Mouse (Mus musculus) left cerebral cortex, postnatal 25 days (tissue): ENCODE data around the gene Krtap9-5. TPM values are rescaled to one million over a fixed set of nuclear protein-coding genes. Genes with fewer than 3 reads are reported as not detected.

ENCODE experiments used
- total RNA-seq, 2 experiments: library from RNA; stranded (reverse); gene quantifications; 2 replicates each; pipeline ENCODE4 v1.2.3; 2021

Gene Krtap9-5
- total RNA-seq, 2 experiments from 2014 or later = not detected

Other genes with a start within 250 kb of the Krtap9-5 start
- not detected for gene Gm14180, start 214.2 kb upstream of the Krtap9-5 start, total RNA-seq
- not detected for gene Gm11595, start 175.6 kb upstream of the Krtap9-5 start, total RNA-seq
- gene Krtap4-8, start 167.8 kb upstream of the Krtap9-5 start, total RNA-seq = not detected
- gene Krtap4-9, start 163.3 kb upstream of the Krtap9-5 start, total RNA-seq = not detected
- gene Gm11596, start 155.0 kb upstream of the Krtap9-5 start, total RNA-seq = not detected
- gene Gm11569, start 149.5 kb upstream of the Krtap9-5 start, total RNA-seq = not detected
- gene Gm11554, start 144.0 kb upstream of the Krtap9-5 start, total RNA-seq = not detected
- gene Krtap4-13, start 138.6 kb upstream of the Krtap9-5 start, total RNA-seq = not detected
- not detected for gene Gm11564, start 132.8 kb upstream of the Krtap9-5 start, total RNA-seq
- gene 2300003K06Rik, start 110.4 kb upstream of the Krtap9-5 start, total RNA-seq = not detected
- gene Krtap4-16, start 96.9 kb upstream of the Krtap9-5 start, total RNA-seq = not detected
- gene Gm11568, start 90.6 kb upstream of the Krtap9-5 start, total RNA-seq = not detected
- gene Gm11559, start 84.0 kb upstream of the Krtap9-5 start, total RNA-seq = not detected
- not detected for gene Krtap9-1, start 75.1 kb upstream of the Krtap9-5 start, total RNA-seq
- not detected for gene Gm11567, start 69.3 kb upstream of the Krtap9-5 start, total RNA-seq
- gene Krtap31-1, start 40.6 kb upstream of the Krtap9-5 start, total RNA-seq = not detected
- not detected for gene Gm11565, start 33.7 kb upstream of the Krtap9-5 start, total RNA-seq
- not detected for gene Krtap31-2, start 12.2 kb upstream of the Krtap9-5 start, total RNA-seq
- not detected for gene Krtap29-1, start 30.6 kb downstream of the Krtap9-5 start, total RNA-seq
- not detected for gene Krtap16-1, start 38.1 kb downstream of the Krtap9-5 start, total RNA-seq
- gene Krtap17-1, start 45.5 kb downstream of the Krtap9-5 start, total RNA-seq = not detected
- gene Krt33a, start 67.7 kb downstream of the Krtap9-5 start, total RNA-seq = not detected
- gene Krt33b, start 81.4 kb downstream of the Krtap9-5 start, total RNA-seq = not detected
- gene Krt34, start 93.1 kb downstream of the Krtap9-5 start, total RNA-seq = not detected
- not detected for gene Krt31, start 102.1 kb downstream of the Krtap9-5 start, total RNA-seq
- not detected for gene Krt32, start 139.8 kb downstream of the Krtap9-5 start, total RNA-seq
- gene Krt35, start 147.8 kb downstream of the Krtap9-5 start, total RNA-seq = not detected
- gene Krt36, start 157.2 kb downstream of the Krtap9-5 start, total RNA-seq = not detected
- not detected for gene Krt13, start 173.1 kb downstream of the Krtap9-5 start, total RNA-seq
- gene Krt15, start 187.5 kb downstream of the Krtap9-5 start, total RNA-seq = not detected
- not detected for gene Krt19, start 200.2 kb downstream of the Krtap9-5 start, total RNA-seq
- gene Krt9, start 244.8 kb downstream of the Krtap9-5 start, total RNA-seq = 1 to 10 TPM; 3.7 to 4.3 TPM